Mouse (Mus musculus) kidney, adult 2 months (tissue): ENCODE results near the gene Tex13c3. TPM values are rescaled to one million over a fixed set of nuclear protein-coding genes. Genes with fewer than 3 reads are reported as not detected.
"Not testable (repeated sequence)": the region's sequence is repeated elsewhere in the genome, so short reads cannot be mapped to it uniquely, and the experiment has no call there.

Experiments used
- DNase-seq: peaks from one replicate; pipeline ENCODE4 v3.0.0; 2021
- H3K27ac ChIP-seq: fragments of 200-500 bp; 2 replicates; pipeline ENCODE4 v1.5.1; 2012; ENCODE audit warnings: low read depth, low read length, control low read depth, inconsistent platforms; ENCODE audit not compliant: insufficient read depth
- H3K27me3 ChIP-seq: fragments of 200-500 bp; replicated peaks from 2 replicates; pipeline ENCODE4 v1.6.1; 2012; ENCODE audit warnings: mild to moderate bottlenecking, moderate library complexity, low read length, inconsistent platforms; ENCODE audit not compliant: control insufficient read depth, insufficient read depth
- H3K36me3 ChIP-seq: fragments of 200-500 bp; 2 replicates; pipeline ENCODE4 v1.6.1; 2012; ENCODE audit warnings: mild to moderate bottlenecking, moderate library complexity, low read length, inconsistent platforms; ENCODE audit not compliant: control insufficient read depth, insufficient read depth
- H3K4me1 ChIP-seq: fragments of 200-500 bp; 2 replicates; pipeline ENCODE4 v1.6.1; 2011; ENCODE audit warnings: low read length; ENCODE audit not compliant: control insufficient read depth, insufficient read depth
- H3K4me3 ChIP-seq: fragments of 200-500 bp; 2 replicates; pipeline ENCODE4 v1.5.1; 2011; ENCODE audit warnings: mild to moderate bottlenecking, low read depth, low read length, control low read depth; ENCODE audit not compliant: insufficient read depth
- CTCF ChIP-seq: fragments of 200-500 bp; conservative IDR thresholded peaks from 2 replicates; pipeline ENCODE4 v1.5.1; 2011; ENCODE audit warnings: low read depth, mild to moderate bottlenecking, control low read depth, low read length, moderate library complexity, mixed read lengths; ENCODE audit not compliant: insufficient read depth, insufficient read length
- POLR2A ChIP-seq: fragments of 200-500 bp; IDR thresholded peaks from one replicate; pipeline ENCODE4 v1.6.1; 2011; ENCODE audit warnings: low read depth, low read length, control low read depth
- WGBS: fragments of 180-500 bp; shearing (Covaris S2); methylation state at CpG from one replicate; pipeline ENCODE4 v1.1.7; 2018; 5-methylcytosine and 5-hydroxymethylcytosine counted together
- polyA plus RNA-seq: library from polyadenylated mRNA; depleted of rRNA; stranded (reverse); fragments of >200 nt; gene quantifications from 2 replicates; pipeline ENCODE4 v1.2.3, GENCODE M21; 2012; rRNA removed

Gene Tex13c3
- not detected in 2 replicates for polyA plus RNA-seq

- DNase-seq = not testable (repeated sequence)
- 85% methylated on average over 5 of the region's 5 CpGs for WGBS
These were observed at the start of gene Tex13c3 for GRCm38 (mm10) chrX:19481219-19481618. TSS of gene Tex13c3 (minus strand) at chrX:19481319.

GRCm38 (mm10) chrX:19489731-19490130, 8.6 kb upstream of the Tex13c3 start:
- H3K4me1 ChIP-seq = no peaks in the 10 kb centered on the region
- no peak overlapping the region for H3K27ac ChIP-seq
- H3K27me3 ChIP-seq = no peaks in the 10 kb centered on the region
- peak; percentile 5 for DNase-seq
- no peak overlapping the region for H3K4me3 ChIP-seq
- H3K36me3 ChIP-seq = no peaks in the 10 kb centered on the region
- 60% methylated on average over 4 of the region's 4 CpGs for WGBS
- TF ChIP-seq CTCF (no peak), POLR2A (no peak)

More at GRCm38 (mm10) chrX:19481219-19481618, at the start of gene Tex13c3:
- not testable (repeated sequence) for H3K36me3 ChIP-seq, H3K27me3 ChIP-seq, H3K27ac ChIP-seq, H3K4me1 ChIP-seq, H3K4me3 ChIP-seq
